Mouse (Mus musculus): ENCODE data around the gene Mc1r.

GRCm38 (mm10) chr8:123375701-123376100 lies 31.2 kb upstream of the Mc1r start:
- TF ChIP-seq CTCF (IDR thresholded peaks at IDR 0.05; ENCODE audit: borderline replicate concordance, insufficient read depth, low read length), result no peak
- TF ChIP-seq POLR2A (IDR thresholded peaks at IDR 0.05; ENCODE audit: low read depth, low read length), result no peak

Data from embryonic fibroblast, embryonic 13.5 days (primary cell).